Mouse (Mus musculus): ENCODE results near the gene Klf15.

Gene Klf15

GRCm38 (mm10) chr6:90463890-90464421 is 1.6 kb downstream of the Klf15 start:
- in situ Hi-C loops (cut with MboI, MseI) = no loop called here

- in situ Hi-C loops (cut with MboI, MseI) = no loop called here
These were observed 2.8 kb downstream of the Klf15 start for GRCm38 (mm10) chr6:90465028-90465640.

- in situ Hi-C loops (cut with MboI, MseI) = no loop called here
These were observed 3.7 kb downstream of the Klf15 start for GRCm38 (mm10) chr6:90466079-90466478.

GRCm38 (mm10) chr6:90466847-90467410 is 4.6 kb downstream of the Klf15 start:
- in situ Hi-C loops (cut with MboI, MseI) = no loop called here

- in situ Hi-C loops (cut with MboI, MseI) = no loop called here
These were observed 5.8 kb downstream of the Klf15 start for GRCm38 (mm10) chr6:90468216-90468615.

- in situ Hi-C loops (cut with MboI, MseI) = no loop called here
These were observed 6.7 kb downstream of the Klf15 start for GRCm38 (mm10) chr6:90469041-90469440.

GRCm38 (mm10) chr6:90470255-90470654 is 7.9 kb downstream of the Klf15 start:
- in situ Hi-C loops (cut with MboI, MseI) = no loop called here

- in situ Hi-C loops (cut with MboI, MseI) = no loop called here
These were observed 8.7 kb downstream of the Klf15 start for GRCm38 (mm10) chr6:90470947-90471541.

GRCm38 (mm10) chr6:90472079-90472478 is 9.7 kb downstream of the Klf15 start:
- in situ Hi-C loops (cut with MboI, MseI) = no loop called here

GRCm38 (mm10) chr6:90472697-90473096 is 10.3 kb downstream of the Klf15 start:
- in situ Hi-C loops (cut with MboI, MseI) = no loop called here

GRCm38 (mm10) chr6:90473630-90474360 is 11.4 kb downstream of the Klf15 start:
- in situ Hi-C loops (cut with MboI, MseI) = no loop called here

GRCm38 (mm10) chr6:90474361-90474750 is 12.0 kb downstream of the Klf15 start:
- in situ Hi-C loops (cut with MboI, MseI) = no loop called here

GRCm38 (mm10) chr6:90475176-90475853 is 12.9 kb downstream of the Klf15 start:
- in situ Hi-C loops (cut with MboI, MseI) = no loop called here

- in situ Hi-C loops (cut with MboI, MseI) = no loop called here
These were observed 13.5 kb downstream of the Klf15 start for GRCm38 (mm10) chr6:90475854-90476212.

GRCm38 (mm10) chr6:90476941-90477518 is 14.7 kb downstream of the Klf15 start:
- in situ Hi-C loops (cut with MboI, MseI) = no loop called here

GRCm38 (mm10) chr6:90484249-90484648 is 21.9 kb downstream of the Klf15 start:
- in situ Hi-C loops (cut with MboI, MseI) = no loop called here

- in situ Hi-C loops (cut with MboI, MseI) = no loop called here
These were observed 22.5 kb downstream of the Klf15 start for GRCm38 (mm10) chr6:90484876-90485275.

- in situ Hi-C loops (cut with MboI, MseI) = no loop called here
These were observed 24.0 kb downstream of the Klf15 start, which contains the start of gene Aldh1l1 for GRCm38 (mm10) chr6:90486176-90486921. Aldh1l1 (plus strand) TSS chr6:90486427.

GRCm38 (mm10) chr6:90487531-90487930 is 25.2 kb downstream of the Klf15 start:
- in situ Hi-C loops (cut with MboI, MseI) = no loop called here

GRCm38 (mm10) chr6:90489532-90489931 is 27.2 kb downstream of the Klf15 start:
- in situ Hi-C loops (cut with MboI, MseI) = no loop called here

- in situ Hi-C loops (cut with MboI, MseI) = no loop called here
These were observed 28.6 kb downstream of the Klf15 start for GRCm38 (mm10) chr6:90490976-90491375.
